Mouse (Mus musculus) forebrain, embryonic 11.5 days (tissue): ENCODE measurements around the gene Pitpnm3. TPM values are rescaled to one million over a fixed set of nuclear protein-coding genes. Genes with fewer than 3 reads are reported as not detected.
A peak's percentile ranks its signal among the peaks of the same experiment; 100 is the strongest.

ENCODE experiments used
- ATAC-seq: fragments of 200-750 bp; cut with Nextera tagmentation; replicated peaks from 2 replicates; pipeline ENCODE4 v1.8.0; 2017; ENCODE audit warnings: moderate TSS enrichment; ENCODE audit not compliant: low FRiP score
- DNase-seq: peaks from one replicate; pipeline ENCODE4 v3.0.0-alpha.2; 2017; ENCODE audit warnings: low spot score
- H3K27ac ChIP-seq: fragments of 300-500 bp; sonication (generic); 2 replicates; pipeline ENCODE4 v1.5.1; 2014; ENCODE audit warnings: low read depth, low read length
- H3K27me3 ChIP-seq: fragments of 300-500 bp; sonication (generic); 2 replicates; pipeline ENCODE4 v1.6.1; 2014; ENCODE audit warnings: mild to moderate bottlenecking, low read length, mixed read lengths; ENCODE audit not compliant: control insufficient read depth, insufficient read depth
- H3K36me3 ChIP-seq: fragments of 300-500 bp; sonication (generic); 2 replicates; pipeline ENCODE4 v1.6.1; 2014; ENCODE audit warnings: mild to moderate bottlenecking, low read length, moderate library complexity, mixed read lengths; ENCODE audit not compliant: control insufficient read depth, insufficient read depth
- H3K4me1 ChIP-seq: fragments of 300-500 bp; sonication (generic); replicated peaks from 2 replicates; pipeline ENCODE4 v1.6.1; 2014; ENCODE audit warnings: low read length, mixed read lengths; ENCODE audit not compliant: control insufficient read depth, insufficient read depth
- H3K4me2 ChIP-seq: fragments of 300-500 bp; sonication (generic); 2 replicates; pipeline ENCODE4 v1.6.1; 2014; ENCODE audit warnings: low read depth, mild to moderate bottlenecking, low read length, moderate library complexity, mixed read lengths; ENCODE audit not compliant: severe bottlenecking
- H3K4me3 ChIP-seq: fragments of 300-500 bp; sonication (generic); 2 replicates; pipeline ENCODE4 v1.5.1; 2014; ENCODE audit warnings: low read depth, low read length
- H3K9ac ChIP-seq: fragments of 300-500 bp; sonication (generic); 2 replicates; pipeline ENCODE4 v1.6.1; 2014; ENCODE audit warnings: low read length
- H3K9me3 ChIP-seq: fragments of 300-500 bp; sonication (generic); 2 replicates; pipeline ENCODE4 v1.6.1; 2016; ENCODE audit warnings: low read length, mixed read lengths; ENCODE audit not compliant: control insufficient read depth
- WGBS: fragments of 180-500 bp; shearing (Covaris S2); extraction: QIAGEN DNeasy Blood & Tissue Kit; methylation state at CpG from one replicate; pipeline ENCODE4 v1.1.7; 2014; 5-methylcytosine and 5-hydroxymethylcytosine counted together
- polyA plus RNA-seq: library from polyadenylated mRNA; unstranded; fragments of >200 nt; fragmentation: Nextera tagmentation; extraction: Ambion mirVana; gene quantifications from 2 replicates; pipeline ENCODE4 v1.2.1, GENCODE M21; 2014

The Pitpnm3 gene
- polyA plus RNA-seq, 1 experiment from 2014 or later: 0.20 TPM

GRCm38 (mm10) chr11:72098027-72098426 lies 37.6 kb downstream of the Pitpnm3 start:
- Histone ChIP-seq H3K9me3 (no peaks in the 10 kb centered on the region), H3K36me3 (no peaks in the 10 kb centered on the region), H3K27ac (no peak overlapping the region), H3K4me3 (no peak overlapping the region), H3K4me1 (no peaks in the 10 kb centered on the region), H3K4me2 (no peak overlapping the region), H3K9ac (no peak overlapping the region), H3K27me3 (no peaks in the 10 kb centered on the region)
- DNase-seq (no peak), ATAC-seq (no peak)
- WGBS: 84% methylated on average over 3 of the region's 3 CpGs

DNA sequence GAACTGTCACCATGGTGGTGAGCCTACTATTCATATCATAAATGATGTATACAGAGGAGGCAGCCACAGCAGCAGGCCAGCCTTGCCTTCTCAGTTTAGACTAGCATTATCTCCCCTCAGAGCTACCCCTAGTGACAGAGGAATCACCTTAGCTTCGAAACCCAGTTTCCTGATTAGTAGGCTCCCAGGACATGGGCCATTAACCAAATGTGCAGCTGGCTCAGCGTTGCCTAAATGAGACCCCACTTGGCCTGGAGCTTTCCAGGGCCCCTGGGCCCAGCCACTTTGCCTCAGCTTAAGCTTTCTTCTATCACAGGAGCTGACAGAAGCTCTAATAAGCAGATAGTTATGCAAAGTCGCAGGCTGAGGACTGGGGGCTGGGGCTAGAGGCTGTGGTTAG lies 39.6 kb downstream of the Pitpnm3 start:
- no peak overlapping the region for H3K4me3 ChIP-seq
- WGBS: 48% methylated on average over 3 of the region's 3 CpGs
- H3K27ac ChIP-seq: no peak overlapping the region
- H3K27me3 ChIP-seq: no peaks in the 10 kb centered on the region
- H3K9ac ChIP-seq: no peak overlapping the region
- H3K36me3 ChIP-seq: no peaks in the 10 kb centered on the region
- no peaks in the 10 kb centered on the region for H3K9me3 ChIP-seq
- H3K4me2 ChIP-seq: no peak overlapping the region
- ATAC-seq (no peak), DNase-seq (no peak)
- no peaks in the 10 kb centered on the region for H3K4me1 ChIP-seq

- DNase-seq: no peak
- H3K9ac ChIP-seq: no peak overlapping the region
- H3K4me1 ChIP-seq: no peaks in the 10 kb centered on the region
- no peak overlapping the region for H3K4me3 ChIP-seq
- no peaks in the 10 kb centered on the region for H3K36me3 ChIP-seq
- ATAC-seq: no peak
- no peaks in the 10 kb centered on the region for H3K27me3 ChIP-seq
- no peak overlapping the region for H3K27ac ChIP-seq
- WGBS: 87% methylated on average over 7 of the region's 7 CpGs
- H3K9me3 ChIP-seq: no peaks in the 10 kb centered on the region
- H3K4me2 ChIP-seq: no peak overlapping the region
Observed at GRCm38 (mm10) chr11:72094442-72094841, 41.1 kb downstream of the Pitpnm3 start.

- Histone ChIP-seq H3K4me2 (no peak overlapping the region), H3K4me1 (no peaks in the 10 kb centered on the region), H3K27me3 (no peaks in the 10 kb centered on the region), H3K9me3 (no peaks in the 10 kb centered on the region), H3K27ac (no peak overlapping the region), H3K4me3 (no peak overlapping the region), H3K36me3 (no peaks in the 10 kb centered on the region), H3K9ac (no peak overlapping the region)
- DNase-seq (no peak), ATAC-seq (no peak)
- 72% methylated on average over 8 of the region's 8 CpGs for WGBS
Observed at GRCm38 (mm10) chr11:72092390-72092789, 43.2 kb downstream of the Pitpnm3 start.

GRCm38 (mm10) chr11:72086251-72087046 lies 49.1 kb downstream of the Pitpnm3 start:
- WGBS: 46% methylated on average over 11 of the region's 11 CpGs
- H3K9ac ChIP-seq: peak overlapping the region; percentile 7; the same call in 1 of the 2 replicates
- ATAC-seq (no peak), DNase-seq (no peak)
- H3K9me3 ChIP-seq: no peaks in the 10 kb centered on the region
- H3K4me2 ChIP-seq: no peak overlapping the region
- H3K4me3 ChIP-seq: no peak overlapping the region
- H3K4me1 ChIP-seq: peaks cover 3% of the 10 kb centered on the region
- no peaks in the 10 kb centered on the region for H3K27me3 ChIP-seq
- H3K27ac ChIP-seq: 0 out of 2 replicates have a peak overlapping the region, but pooled peaks have one; percentile 27
- H3K36me3 ChIP-seq: no peaks in the 10 kb centered on the region

DNA sequence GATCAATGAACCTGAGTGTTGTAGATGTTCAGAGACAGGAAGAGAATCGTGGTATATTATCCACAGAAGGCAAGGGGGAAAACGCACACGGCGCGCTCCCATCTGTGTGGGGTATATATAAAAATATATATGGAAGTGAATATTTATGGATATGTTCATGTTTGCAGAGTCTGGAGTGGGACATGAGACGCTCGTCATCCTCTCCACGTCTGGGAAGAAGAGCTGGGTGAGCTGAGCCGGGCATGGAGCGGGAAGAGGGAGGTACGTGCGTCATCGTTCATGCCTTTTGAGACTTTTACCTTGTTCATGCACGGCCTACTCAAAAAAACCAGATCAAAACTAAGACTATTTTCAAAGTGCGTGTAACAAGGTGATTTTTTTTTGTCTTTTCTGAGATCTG lies 51.2 kb downstream of the Pitpnm3 start:
- Histone ChIP-seq H3K27me3 (no peaks in the 10 kb centered on the region), H3K4me1 (peaks cover 3% of the 10 kb centered on the region), H3K4me3 (no peak overlapping the region), H3K4me2 (no peak overlapping the region), H3K36me3 (no peaks in the 10 kb centered on the region), H3K9me3 (no peaks in the 10 kb centered on the region), H3K9ac (no peak overlapping the region), H3K27ac (no peak overlapping the region)
- ATAC-seq (no peak), DNase-seq (no peak)
- WGBS: 95% methylated on average over 15 of the region's 15 CpGs

DNA sequence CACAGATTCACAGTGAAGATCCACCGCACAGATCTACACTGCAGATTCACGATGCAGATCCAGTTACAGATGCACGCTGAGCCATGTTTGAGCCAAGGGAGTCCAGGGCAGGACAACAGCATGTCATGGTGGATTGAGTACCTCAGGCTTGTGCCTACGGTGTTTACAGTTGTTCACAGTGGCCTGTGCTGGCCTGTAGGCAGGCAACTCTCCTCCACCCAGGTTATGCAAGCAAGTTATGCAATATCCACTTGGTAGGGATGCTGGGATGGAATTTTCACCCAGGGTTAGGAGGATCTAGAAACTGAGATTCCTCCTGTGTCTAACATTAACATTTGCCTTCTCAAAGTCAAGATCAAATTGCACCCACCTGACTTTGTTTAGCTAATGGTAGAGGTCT lies 53.0 kb downstream of the Pitpnm3 start:
- Histone ChIP-seq H3K36me3 (no peaks in the 10 kb centered on the region), H3K27ac (no peak overlapping the region), H3K4me1 (peaks cover 3% of the 10 kb centered on the region), H3K27me3 (no peaks in the 10 kb centered on the region), H3K4me3 (no peak overlapping the region), H3K9ac (no peak overlapping the region), H3K4me2 (no peak overlapping the region), H3K9me3 (no peaks in the 10 kb centered on the region)
- DNase-seq (no peak), ATAC-seq (no peak)
- WGBS: 95% methylated on average over 4 of the region's 4 CpGs

DNA sequence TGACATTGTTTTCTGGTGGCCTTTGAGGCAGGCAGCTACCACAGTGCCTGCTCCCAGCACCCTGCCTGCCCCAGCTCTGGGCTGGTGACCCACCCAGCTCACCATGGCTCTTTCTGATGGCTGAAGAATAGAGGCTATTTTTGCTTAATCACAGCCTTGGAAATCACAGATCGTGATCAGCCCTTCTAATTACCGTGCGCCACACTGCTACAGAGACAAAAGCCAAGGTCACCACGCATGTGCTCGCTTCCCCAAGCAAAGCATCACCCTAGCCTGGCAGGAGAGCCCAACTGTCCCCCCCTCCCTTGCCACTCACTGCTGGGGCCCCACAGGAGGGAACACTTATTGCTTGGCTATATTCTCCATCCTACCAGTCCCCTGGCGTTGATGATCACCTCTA lies 55.1 kb downstream of the Pitpnm3 start:
- no peak overlapping the region for H3K4me3 ChIP-seq
- no peak overlapping the region for H3K4me2 ChIP-seq
- 74% methylated on average over 6 of the region's 6 CpGs for WGBS
- no peak overlapping the region for H3K27ac ChIP-seq
- ATAC-seq (no peak), DNase-seq (no peak)
- H3K9me3 ChIP-seq: no peaks in the 10 kb centered on the region
- H3K9ac ChIP-seq: no peak overlapping the region
- no peaks in the 10 kb centered on the region for H3K36me3 ChIP-seq
- no peaks in the 10 kb centered on the region for H3K4me1 ChIP-seq
- H3K27me3 ChIP-seq: no peaks in the 10 kb centered on the region

DNA sequence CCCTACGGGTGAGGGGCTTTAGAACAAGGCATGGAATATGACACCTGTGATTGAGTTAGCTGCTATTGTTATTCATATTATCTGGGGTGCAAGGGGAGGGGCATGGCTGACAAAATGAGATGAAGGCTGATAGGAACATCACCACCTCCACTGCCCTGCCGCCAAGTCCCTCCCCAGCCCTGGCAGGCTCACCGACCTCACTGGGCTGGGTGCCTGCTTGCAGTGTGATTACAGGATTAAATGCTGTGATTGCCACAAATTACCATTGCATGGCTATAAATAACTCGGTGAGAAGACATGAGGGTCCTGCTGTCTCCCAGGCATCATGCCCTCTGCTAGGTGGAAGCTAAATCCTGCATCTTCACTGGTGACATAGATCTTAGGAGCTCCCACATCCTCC lies 56.9 kb downstream of the Pitpnm3 start:
- Histone ChIP-seq H3K36me3 (no peaks in the 10 kb centered on the region), H3K9me3 (no peaks in the 10 kb centered on the region), H3K4me2 (no peak overlapping the region), H3K9ac (no peak overlapping the region), H3K27ac (no peak overlapping the region), H3K27me3 (no peaks in the 10 kb centered on the region), H3K4me1 (no peaks in the 10 kb centered on the region), H3K4me3 (no peak overlapping the region)
- ATAC-seq: no peak
- no peak for DNase-seq
- 53% methylated on average over 4 of the region's 4 CpGs for WGBS
